Mouse (Mus musculus) C2C12 (cell line): Measurements from ENCODE around the gene Aqp5. TPM values are rescaled to one million over a fixed set of nuclear protein-coding genes. Genes with fewer than 3 reads are reported as not detected.

Experiments
- H3K27me3 ChIP-seq: one replicate; pipeline ENCODE4 v1.6.1; 2011; ENCODE audit not compliant: control insufficient read depth, insufficient read depth, insufficient read length
- H3K36me3 ChIP-seq: one replicate; pipeline ENCODE4 v1.6.1; 2011; ENCODE audit not compliant: control insufficient read depth, insufficient read depth
- H3K4me3 ChIP-seq: one replicate; pipeline ENCODE4 v1.5.1; 2011; ENCODE audit warnings: mild to moderate bottlenecking, control low read depth; ENCODE audit not compliant: poor library complexity, insufficient read depth, severe bottlenecking
- H3K79me2 ChIP-seq: one replicate; pipeline ENCODE4 v1.6.1; 2011; ENCODE audit not compliant: control insufficient read depth, insufficient read depth
- H3K79me3 ChIP-seq: one replicate; pipeline ENCODE4 v1.6.1; 2011; ENCODE audit warnings: low read depth, control low read depth
- H3ac ChIP-seq: one replicate; pipeline ENCODE3; 2011; ENCODE audit warnings: low read depth; ENCODE audit not compliant: control insufficient read depth, insufficient read length
- CEBPB ChIP-seq: IDR thresholded peaks from one replicate; pipeline ENCODE4 v1.6.1; 2011; ENCODE audit warnings: low read depth, mild to moderate bottlenecking, control low read depth, moderate library complexity
- CTCF ChIP-seq: IDR thresholded peaks from one replicate; pipeline ENCODE4 v1.5.1; 2011; ENCODE audit not compliant: control insufficient read depth, insufficient read depth, insufficient read length
- FOSL1 ChIP-seq: IDR thresholded peaks from one replicate; pipeline ENCODE4 v1.8.0; 2011; ENCODE audit warnings: mild to moderate bottlenecking, low read length; ENCODE audit not compliant: poor library complexity, insufficient read depth, severe bottlenecking
- MAX ChIP-seq: IDR thresholded peaks from one replicate; pipeline ENCODE4 v1.6.1; 2011; ENCODE audit warnings: mild to moderate bottlenecking, control low read depth
- MYOD1 ChIP-seq: IDR thresholded peaks from one replicate; pipeline ENCODE4 v1.6.1; 2011; ENCODE audit warnings: low read depth; ENCODE audit not compliant: control insufficient read depth, insufficient read length
- MYOG ChIP-seq: IDR thresholded peaks from one replicate; pipeline ENCODE4 v1.6.1; 2011; ENCODE audit not compliant: control insufficient read depth, insufficient read length; ENCODE audit errors: extremely low read depth
- USF1 ChIP-seq: IDR thresholded peaks from one replicate; pipeline ENCODE4 v1.6.1; 2011; ENCODE audit warnings: low read depth, mild to moderate bottlenecking, control low read depth, moderate library complexity
- polyA plus RNA-seq: library from polyadenylated mRNA; unstranded; fragments of >200 nt; fragmentation: generic; extraction: Trizol; gene quantifications from one replicate; pipeline ENCODE4 v1.2.1, GENCODE M21; 2012; ENCODE audit warnings: missing spikeins

Aqp5 gene
- polyA plus RNA-seq, 1 experiment = 395 TPM

DNA sequence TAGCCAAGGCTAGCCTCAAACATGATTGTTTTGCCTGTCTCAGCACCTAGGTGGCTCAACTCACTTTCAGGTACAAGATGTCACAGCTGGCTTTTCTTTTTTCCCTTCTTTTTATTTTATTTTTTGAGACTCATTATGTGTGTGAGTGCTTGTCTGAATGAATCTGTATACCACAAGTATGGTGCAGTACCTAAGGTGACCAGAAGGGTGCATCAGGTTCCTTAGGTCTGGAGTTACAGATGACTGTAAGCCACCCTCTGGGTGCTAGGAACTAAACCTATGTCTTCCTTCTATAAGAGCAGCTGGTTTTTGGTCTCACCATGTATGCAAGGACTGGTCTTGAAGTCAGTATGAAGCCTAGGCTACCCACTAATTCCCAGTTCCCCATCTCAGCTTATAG lies 41.0 kb downstream of the Aqp5 start:
- TF ChIP-seq MYOG = no peak
- TF ChIP-seq CEBPB = no peak
- no peak for TF ChIP-seq CTCF
- TF ChIP-seq FOSL1 = no peak
- no peak for TF ChIP-seq MYOD1
- TF ChIP-seq USF1 = no peak
- TF ChIP-seq MAX = no peak
- Histone ChIP-seq H3K4me3 (no peak overlapping the region), H3K27me3 (no peaks in the 10 kb centered on the region), H3K79me2 (peaks cover 10% of the 10 kb centered on the region), H3ac (no peak overlapping the region), H3K36me3 (peaks cover 96% of the 10 kb centered on the region), H3K79me3 (peaks cover 1% of the 10 kb centered on the region)

DNA sequence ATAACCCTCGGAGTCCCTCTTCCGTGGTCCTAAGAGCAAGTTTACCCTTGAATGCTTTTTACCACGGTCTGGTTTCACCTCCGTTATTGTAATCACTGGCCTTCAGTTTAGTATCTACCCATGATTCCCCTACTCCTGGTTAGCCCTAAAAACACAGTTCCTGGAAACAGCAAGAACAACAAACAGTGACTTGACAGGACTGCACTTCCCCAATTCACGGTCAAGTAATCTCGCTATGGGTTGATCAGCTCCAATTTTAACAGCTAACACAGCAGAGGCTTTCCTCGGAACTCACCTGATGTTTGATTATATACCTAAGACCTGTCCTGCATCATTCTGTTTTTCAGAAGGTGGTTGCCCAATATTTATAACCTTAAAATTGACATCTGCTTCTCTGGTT lies 44.1 kb downstream of the Aqp5 start:
- peaks cover 97% of the 10 kb centered on the region for H3K36me3 ChIP-seq
- TF ChIP-seq USF1 (no peak), MYOG (no peak), MAX (no peak), MYOD1 (no peak), CEBPB (no peak), FOSL1 (no peak), CTCF (no peak)
- no peak overlapping the region for H3ac ChIP-seq
- H3K79me3 ChIP-seq = no peaks in the 10 kb centered on the region
- H3K79me2 ChIP-seq = peaks cover 19% of the 10 kb centered on the region
- no peak overlapping the region for H3K4me3 ChIP-seq
- no peaks in the 10 kb centered on the region for H3K27me3 ChIP-seq

DNA sequence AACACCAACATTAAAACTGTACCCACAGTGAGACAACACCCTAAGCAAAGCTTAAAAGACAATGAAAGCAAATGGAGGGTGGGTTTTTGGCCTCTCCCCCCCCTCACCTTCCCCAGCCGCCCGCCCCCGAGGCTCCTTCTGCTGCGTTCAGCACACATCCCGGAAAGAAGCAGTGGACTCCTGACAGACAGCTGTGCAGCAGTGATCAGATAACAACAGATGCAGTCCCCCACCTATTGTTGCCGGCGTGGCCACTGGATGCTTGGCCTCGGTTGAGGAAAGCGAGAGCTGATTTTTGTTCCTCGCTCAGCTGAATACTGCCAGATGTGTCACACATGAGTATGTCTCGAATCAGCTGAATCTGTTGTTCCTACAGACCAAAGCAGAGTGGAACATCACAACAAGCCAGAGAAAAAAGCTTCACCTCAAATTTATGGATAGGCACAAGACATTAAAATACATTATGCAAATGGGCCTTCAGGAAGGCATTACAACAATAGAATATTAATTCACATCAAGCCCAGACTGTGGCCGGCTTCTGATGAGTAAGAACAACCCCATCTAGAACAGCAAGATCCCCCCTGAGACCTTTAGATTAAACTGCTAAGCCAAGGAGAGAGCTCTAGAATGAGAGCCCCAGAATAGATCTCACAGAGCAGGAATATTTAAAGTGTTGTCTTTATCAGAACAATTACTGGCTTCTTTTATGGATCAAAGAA lies 47.0 kb downstream of the Aqp5 start:
- H3K79me3 ChIP-seq = peaks cover 17% of the 10 kb centered on the region
- no peak for TF ChIP-seq MYOG
- TF ChIP-seq MYOD1 = no peak
- TF ChIP-seq CTCF = no peak
- H3K27me3 ChIP-seq = no peaks in the 10 kb centered on the region
- H3K36me3 ChIP-seq = peaks cover 97% of the 10 kb centered on the region
- no peak overlapping the region for H3K4me3 ChIP-seq
- H3ac ChIP-seq = no peak overlapping the region
- H3K79me2 ChIP-seq = peaks cover 38% of the 10 kb centered on the region

DNA sequence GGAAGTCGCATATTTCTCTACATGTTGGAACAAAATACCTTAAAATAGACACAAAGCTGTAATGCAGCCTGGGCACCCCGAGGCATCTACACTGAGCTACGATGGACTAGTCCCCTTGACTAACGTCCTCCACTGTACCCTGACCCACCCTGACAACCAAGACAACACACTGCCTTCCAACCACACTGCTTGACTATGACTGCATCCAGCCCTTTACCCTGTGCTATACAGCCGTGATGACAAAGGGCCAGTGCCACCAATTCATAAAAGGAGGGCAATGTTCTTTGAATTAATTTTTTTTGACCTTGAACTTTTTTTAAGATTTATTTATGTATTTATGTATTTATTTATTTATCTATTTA lies 47.5 kb downstream of the Aqp5 start:
- Histone ChIP-seq H3K36me3 (peaks cover 97% of the 10 kb centered on the region), H3K27me3 (no peaks in the 10 kb centered on the region), H3K79me2 (peaks cover 43% of the 10 kb centered on the region), H3ac (no peak overlapping the region), H3K79me3 (peaks cover 23% of the 10 kb centered on the region), H3K4me3 (no peak overlapping the region)
- TF ChIP-seq MYOD1 (no peak), MYOG (no peak), CTCF (no peak), MAX (no peak), FOSL1 (no peak), CEBPB (no peak), USF1 (no peak)

DNA sequence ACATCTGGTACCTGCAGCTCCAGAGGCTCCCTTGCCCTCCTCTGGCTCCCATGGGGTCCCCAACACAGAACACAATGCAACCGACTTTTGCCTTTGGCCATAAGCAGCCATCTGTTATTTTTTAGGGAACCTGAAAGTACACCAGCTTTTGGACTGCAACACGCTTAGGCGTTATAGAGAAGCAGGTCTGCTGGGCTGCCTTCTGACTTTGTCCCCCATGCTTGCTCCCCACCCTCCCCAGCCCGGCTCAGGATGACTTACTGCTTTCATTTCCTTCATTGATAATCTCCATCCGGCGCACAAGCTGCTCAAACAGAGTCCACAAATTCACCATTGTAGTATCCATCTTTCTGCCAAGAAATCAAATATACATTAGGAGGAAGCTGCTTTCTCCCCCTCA lies 52.0 kb downstream of the Aqp5 start:
- peaks cover 80% of the 10 kb centered on the region for H3K79me2 ChIP-seq
- TF ChIP-seq MYOD1 (no peak), CEBPB (no peak), FOSL1 (no peak), USF1 (no peak), MYOG (no peak), MAX (no peak)
- no peak overlapping the region for H3K4me3 ChIP-seq
- H3K36me3 ChIP-seq = peaks cover 60% of the 10 kb centered on the region
- H3K27me3 ChIP-seq = no peaks in the 10 kb centered on the region
- peaks cover 68% of the 10 kb centered on the region for H3K79me3 ChIP-seq
- H3ac ChIP-seq = no peak overlapping the region

DNA sequence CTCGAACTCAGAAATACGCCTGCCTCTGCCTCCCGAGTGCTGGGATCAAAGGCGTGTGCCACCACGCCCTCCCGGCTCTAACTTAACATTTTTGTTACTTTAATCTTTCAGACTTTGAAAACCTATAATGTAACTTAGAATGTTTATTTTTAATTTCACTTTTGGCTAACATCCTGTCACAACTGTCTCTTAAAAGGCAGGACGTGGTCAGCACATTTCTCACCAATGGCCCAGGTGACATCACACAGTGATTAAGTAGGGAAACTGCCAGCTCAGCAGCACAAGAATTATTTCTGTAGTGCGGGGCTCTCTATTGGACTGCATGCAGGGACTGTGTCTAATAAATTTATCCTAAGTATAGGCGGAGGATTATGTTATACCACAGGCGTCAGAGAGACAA lies 53.2 kb downstream of the Aqp5 start:
- Histone ChIP-seq H3K4me3 (no peak overlapping the region), H3K79me2 (peaks cover 86% of the 10 kb centered on the region), H3K27me3 (no peaks in the 10 kb centered on the region), H3K36me3 (peaks cover 52% of the 10 kb centered on the region), H3K79me3 (peaks cover 80% of the 10 kb centered on the region), H3ac (no peak overlapping the region)
- TF ChIP-seq USF1 (no peak), FOSL1 (no peak), MYOG (no peak), MYOD1 (no peak), CTCF (no peak), CEBPB (no peak), MAX (no peak)

Other genes starting within 250 kb of the Aqp5 start
- 76.6 TPM for gene Fmnl3, start 220.3 kb upstream of the Aqp5 start, polyA plus RNA-seq
- gene Tmbim6, start 197.9 kb upstream of the Aqp5 start, polyA plus RNA-seq = 372 TPM
- gene Nckap5l, start 133.0 kb upstream of the Aqp5 start, polyA plus RNA-seq = 17.7 TPM
- 12.4 TPM for gene Bcdin3d, start 116.1 kb upstream of the Aqp5 start, polyA plus RNA-seq
- gene Faim2, start 62.6 kb upstream of the Aqp5 start, polyA plus RNA-seq = 0.68 TPM
- gene Aqp2, start 11.7 kb upstream of the Aqp5 start, polyA plus RNA-seq = 0.18 TPM
- gene Aqp6, start 10.6 kb downstream of the Aqp5 start, polyA plus RNA-seq = not detected
- 175 TPM for gene Racgap1, start 60.9 kb downstream of the Aqp5 start, polyA plus RNA-seq
- gene Asic1, start 79.6 kb downstream of the Aqp5 start, polyA plus RNA-seq = 2.2 TPM
- 28.6 TPM for gene Smarcd1, start 111.3 kb downstream of the Aqp5 start, polyA plus RNA-seq
- gene Gm17349, start 114.7 kb downstream of the Aqp5 start, polyA plus RNA-seq = not detected
- 0.64 TPM for gene Gpd1, start 126.7 kb downstream of the Aqp5 start, polyA plus RNA-seq
- 210 TPM for gene Cox14, start 134.8 kb downstream of the Aqp5 start, polyA plus RNA-seq
- gene Cers5, start 182.1 kb downstream of the Aqp5 start, polyA plus RNA-seq = 101 TPM